Mouse (Mus musculus): ENCODE measurements at regions not wholly inside any gene's neighbourhood (a gene's known extent, or its start where the extent isn't known, plus 50 kb on each side); places are given as distances from the start of the nearest gene placed in this dataset.

DNA sequence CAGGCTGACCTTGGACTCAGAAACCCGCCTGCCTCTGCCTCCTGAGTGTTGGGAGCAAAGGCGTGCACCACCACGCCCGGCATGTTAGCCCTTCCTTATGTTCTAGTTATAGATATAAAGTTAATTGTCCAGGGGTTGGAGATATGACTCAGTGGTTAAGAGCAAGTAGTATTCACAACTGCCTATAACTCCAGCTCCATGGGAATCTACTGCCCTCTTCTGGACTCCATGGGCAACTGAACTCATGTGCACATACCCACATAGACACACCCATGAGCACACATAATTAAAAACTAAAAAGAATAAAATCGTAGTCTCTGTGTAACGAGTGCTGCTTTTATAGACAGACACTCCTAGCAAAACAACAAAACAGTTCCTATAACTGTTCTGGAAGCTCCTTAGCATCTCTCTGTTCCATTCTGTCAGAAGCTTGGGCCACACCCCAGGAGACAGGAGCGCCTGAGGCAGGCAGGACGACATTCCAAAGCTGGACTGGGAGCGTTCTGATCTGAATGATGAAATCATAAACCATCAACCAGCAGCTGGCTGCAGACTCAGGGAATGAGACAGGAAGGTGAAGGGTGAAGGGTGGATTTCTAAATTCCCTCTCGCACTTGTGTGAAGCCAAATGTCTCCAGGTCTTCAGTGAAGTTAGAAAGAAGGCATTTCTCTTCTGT, 80.6 kb upstream of the Zfp217 start:
- 77% methylated on average over 10 of the region's 10 CpGs for WGBS
- no peak for ATAC-seq (ENCODE audit: insufficient read depth, low FRiP score, low read depth)
- Histone ChIP-seq H3K27me3 (replicated peaks) (no peaks in the 10 kb centered on the region), H3K9me3 (no peaks in the 10 kb centered on the region), H3K27ac (no peak overlapping the region), H3K36me3 (no peaks in the 10 kb centered on the region), H3K4me1 (no peaks in the 10 kb centered on the region), H3K4me3 (replicated peaks) (no peak overlapping the region), H3K4me2 (no peak overlapping the region), H3K9ac (no peak overlapping the region)

DNA sequence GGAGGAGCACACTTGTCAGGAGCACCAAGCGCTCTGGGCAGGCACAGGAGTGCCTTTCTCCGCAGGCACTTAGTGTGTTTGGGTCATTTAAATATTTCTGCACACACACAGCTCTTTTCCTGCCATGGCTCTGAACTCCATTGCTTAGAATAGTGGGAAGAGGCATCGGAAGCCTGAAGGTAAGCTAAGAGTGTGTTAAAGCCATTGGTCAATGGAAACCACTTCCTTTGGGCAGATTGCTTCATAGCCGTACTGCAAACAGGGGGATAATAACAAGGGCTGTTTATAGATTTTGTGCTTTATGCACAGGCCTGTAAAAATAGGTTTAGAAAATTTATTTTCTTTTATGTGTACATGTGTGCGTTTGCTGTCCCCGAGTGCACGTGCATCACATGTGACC, 76.0 kb upstream of the Zfp217 start:
- Histone ChIP-seq H3K4me2 (no peak overlapping the region), H3K36me3 (no peaks in the 10 kb centered on the region), H3K4me1 (peaks cover 28% of the 10 kb centered on the region), H3K4me3 (replicated peaks) (no peak overlapping the region), H3K9ac (no peak overlapping the region), H3K9me3 (no peaks in the 10 kb centered on the region), H3K27me3 (replicated peaks) (no peaks in the 10 kb centered on the region), H3K27ac (no peak overlapping the region)
- 76% methylated on average over 7 of the region's 7 CpGs for WGBS
- no peak for ATAC-seq (ENCODE audit: insufficient read depth, low FRiP score, low read depth)

DNA sequence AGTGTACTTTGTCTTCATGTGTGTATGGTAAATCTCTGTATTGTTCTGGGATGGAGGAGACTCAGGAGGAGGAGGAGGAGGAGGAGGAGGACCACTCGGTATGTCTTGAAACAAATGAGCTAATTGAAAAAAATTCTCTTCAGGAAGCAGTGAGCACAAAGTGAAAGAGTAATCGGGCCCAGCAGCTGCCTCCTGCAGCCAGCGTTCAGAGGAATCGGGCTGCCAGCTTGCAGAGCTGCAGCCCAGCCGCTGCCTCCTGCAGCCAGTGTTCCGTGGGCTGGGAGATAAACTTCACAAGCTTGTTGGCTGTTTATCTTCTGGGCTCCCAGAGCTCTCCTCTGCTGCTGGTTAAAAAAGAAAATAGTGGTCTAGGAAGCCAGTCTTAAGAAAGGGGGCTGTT, 74.9 kb upstream of the Zfp217 start:
- 0 out of 2 replicates have a peak overlapping the region, but pooled peaks have one; percentile 1 for H3K4me3 ChIP-seq (replicated peaks)
- no peaks in the 10 kb centered on the region for H3K27me3 ChIP-seq (replicated peaks)
- H3K9ac ChIP-seq = no peak overlapping the region
- no peaks in the 10 kb centered on the region for H3K36me3 ChIP-seq
- H3K4me1 ChIP-seq = peaks cover 36% of the 10 kb centered on the region
- peak overlapping the region; percentile 28 for H3K4me2 ChIP-seq
- H3K9me3 ChIP-seq = no peaks in the 10 kb centered on the region
- WGBS = 6% methylated on average over 6 of the region's 6 CpGs
- no peak for ATAC-seq (ENCODE audit: insufficient read depth, low FRiP score, low read depth)
- no peak overlapping the region; the same call in 1 of the 2 replicates for H3K27ac ChIP-seq

DNA sequence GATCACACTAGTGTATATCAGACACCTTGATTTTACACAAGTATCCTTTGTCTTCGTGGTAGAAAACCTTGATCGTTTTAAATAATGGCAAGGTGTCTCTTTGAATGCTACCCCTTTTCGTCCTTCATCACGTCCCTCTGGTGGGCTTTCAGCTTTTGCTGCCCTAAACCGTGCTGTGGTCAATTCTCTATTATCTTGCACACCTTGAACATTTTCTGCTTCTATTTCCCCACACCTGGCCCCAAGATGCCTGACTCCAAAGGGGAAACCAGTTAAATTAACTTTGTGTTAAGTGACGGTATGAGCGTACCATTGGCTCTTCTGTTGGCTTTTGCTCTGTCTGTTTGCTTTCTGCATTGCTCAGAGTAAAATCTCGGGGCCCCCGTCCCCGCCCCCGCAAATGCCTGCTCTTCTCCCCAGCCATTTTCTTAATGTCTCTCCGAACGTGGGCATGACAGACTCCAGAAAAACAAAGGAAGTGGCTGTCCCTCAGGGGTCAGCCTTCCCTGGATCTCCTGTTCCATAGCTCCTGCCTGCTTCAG, 74.2 kb upstream of the Zfp217 start:
- no peak overlapping the region for H3K27ac ChIP-seq
- peak overlapping the region; percentile 28 for H3K4me2 ChIP-seq
- ATAC-seq (ENCODE audit: insufficient read depth, low FRiP score, low read depth) = no peak
- H3K9me3 ChIP-seq = no peaks in the 10 kb centered on the region
- 0 out of 2 replicates have a peak overlapping the region, but pooled peaks have one; percentile 5 for H3K4me3 ChIP-seq (replicated peaks)
- 18% methylated on average over 13 of the region's 13 CpGs for WGBS
- H3K9ac ChIP-seq = no peak overlapping the region
- no peaks in the 10 kb centered on the region for H3K36me3 ChIP-seq
- H3K4me1 ChIP-seq = peaks cover 36% of the 10 kb centered on the region
- no peaks in the 10 kb centered on the region for H3K27me3 ChIP-seq (replicated peaks)

DNA sequence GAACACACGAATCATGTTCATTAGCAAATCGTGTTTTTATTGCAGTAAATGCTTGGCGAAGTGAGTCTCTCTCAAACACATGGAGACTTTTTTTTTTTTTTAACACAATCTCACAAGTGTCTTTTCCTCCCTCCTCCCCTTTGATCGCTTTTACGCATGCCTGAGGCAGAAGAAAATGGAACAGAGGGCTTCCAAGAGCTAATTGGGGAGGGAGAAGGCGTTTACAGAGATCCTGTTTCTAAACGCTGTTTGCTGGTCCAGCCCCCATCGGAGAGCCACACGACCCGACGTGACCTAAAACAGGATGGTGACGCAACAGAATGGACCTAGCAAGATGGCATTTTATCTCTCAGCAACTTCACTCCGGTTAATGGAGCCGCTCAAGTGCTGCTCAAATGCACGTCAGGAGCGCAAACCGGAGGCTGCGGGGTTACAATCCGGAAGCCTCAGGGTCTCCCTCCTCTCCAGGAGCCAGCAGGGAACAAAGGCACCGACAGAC, 73.0 kb upstream of the Zfp217 start:
- no peaks in the 10 kb centered on the region for H3K36me3 ChIP-seq
- 2% methylated on average over 20 of the region's 20 CpGs for WGBS
- H3K4me1 ChIP-seq = peaks cover 36% of the 10 kb centered on the region
- H3K9ac ChIP-seq = peak overlapping the region; percentile 17; the same call in 1 of the 2 replicates
- peak overlapping the region; percentile 35 for H3K4me3 ChIP-seq (replicated peaks)
- no peaks in the 10 kb centered on the region for H3K27me3 ChIP-seq (replicated peaks)
- no peaks in the 10 kb centered on the region for H3K9me3 ChIP-seq
- peak overlapping the region; percentile 6; the same call in 1 of the 2 replicates for H3K27ac ChIP-seq
- no peak; the same call in 1 of the 2 replicates for ATAC-seq (ENCODE audit: insufficient read depth, low FRiP score, low read depth)
- peak overlapping the region; percentile 57 for H3K4me2 ChIP-seq

DNA sequence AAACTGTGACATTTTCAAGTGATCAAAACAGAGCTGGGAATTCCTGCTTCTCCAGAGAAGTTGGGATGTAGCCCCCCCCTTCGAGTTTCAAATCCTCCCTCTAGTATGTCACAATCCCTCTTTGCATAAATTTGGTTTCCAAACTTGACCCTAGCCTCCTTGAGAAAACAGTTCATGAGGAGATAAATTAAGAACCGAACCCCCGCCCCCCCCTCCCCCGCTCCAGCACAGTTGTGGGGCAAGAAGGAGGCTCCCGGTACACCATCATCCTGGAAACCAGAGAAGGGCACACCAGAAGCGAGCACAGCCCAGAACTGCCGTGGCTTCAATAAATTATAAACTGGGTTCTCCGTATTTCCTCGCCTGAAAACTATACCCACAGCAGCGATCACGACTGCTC, 72.5 kb upstream of the Zfp217 start:
- Histone ChIP-seq H3K27ac (peak overlapping the region; percentile 6; the same call in 1 of the 2 replicates), H3K36me3 (no peaks in the 10 kb centered on the region), H3K4me2 (peak overlapping the region; percentile 57), H3K4me3 (replicated peaks) (peak overlapping the region; percentile 35), H3K27me3 (replicated peaks) (no peaks in the 10 kb centered on the region), H3K9ac (no peak overlapping the region; the same call in 1 of the 2 replicates), H3K9me3 (no peaks in the 10 kb centered on the region), H3K4me1 (peaks cover 36% of the 10 kb centered on the region)
- WGBS = 7% methylated on average over 11 of the region's 11 CpGs
- ATAC-seq (ENCODE audit: insufficient read depth, low FRiP score, low read depth) = no peak

DNA sequence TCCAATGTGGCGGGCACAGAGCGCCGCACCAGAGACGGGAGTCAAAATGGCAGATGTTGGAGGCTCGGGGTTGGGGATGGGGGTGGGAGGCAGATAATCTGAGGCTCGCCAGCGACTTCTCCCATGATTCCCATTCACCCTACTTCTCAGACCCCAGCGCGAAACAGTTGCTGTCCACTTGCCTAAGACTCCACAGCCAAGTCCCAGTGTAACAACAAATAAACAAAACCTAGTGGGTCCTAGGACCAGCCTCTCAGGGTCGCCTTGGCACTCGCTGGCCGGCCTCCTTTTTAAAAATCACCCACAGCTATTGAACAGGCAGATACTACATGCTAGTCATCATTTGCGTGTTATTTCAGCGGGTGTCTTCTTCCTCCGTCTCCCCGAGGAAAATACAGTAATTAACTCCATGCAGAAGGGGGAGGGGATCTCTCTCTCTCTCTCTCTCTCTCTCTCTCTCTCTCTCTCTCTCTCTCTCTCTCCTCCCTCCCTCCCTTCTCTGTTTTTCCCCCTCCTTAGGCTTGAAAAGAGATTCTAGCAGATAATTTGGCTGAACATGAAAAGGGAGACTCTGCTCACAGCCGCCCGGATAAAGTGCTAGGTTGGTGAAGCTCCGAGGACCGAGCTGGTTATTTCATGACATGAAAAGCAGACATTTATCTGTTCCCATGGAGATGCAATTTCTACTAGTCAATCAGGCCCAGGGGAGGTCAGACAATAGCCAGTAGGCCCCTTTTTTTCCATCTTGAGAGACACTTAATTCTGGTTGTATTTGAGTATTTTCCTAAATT, 71.9 kb upstream of the Zfp217 start:
- Histone ChIP-seq H3K9me3 (no peaks in the 10 kb centered on the region), H3K9ac (no peak overlapping the region), H3K27me3 (replicated peaks) (no peaks in the 10 kb centered on the region), H3K4me1 (peaks cover 36% of the 10 kb centered on the region), H3K4me3 (replicated peaks) (peak overlapping the region; percentile 26), H3K4me2 (peak overlapping the region; percentile 57), H3K27ac (peak overlapping the region; percentile 65), H3K36me3 (no peaks in the 10 kb centered on the region)
- ATAC-seq (ENCODE audit: insufficient read depth, low FRiP score, low read depth) = no peak
- 6% methylated on average over 20 of the region's 20 CpGs for WGBS

DNA sequence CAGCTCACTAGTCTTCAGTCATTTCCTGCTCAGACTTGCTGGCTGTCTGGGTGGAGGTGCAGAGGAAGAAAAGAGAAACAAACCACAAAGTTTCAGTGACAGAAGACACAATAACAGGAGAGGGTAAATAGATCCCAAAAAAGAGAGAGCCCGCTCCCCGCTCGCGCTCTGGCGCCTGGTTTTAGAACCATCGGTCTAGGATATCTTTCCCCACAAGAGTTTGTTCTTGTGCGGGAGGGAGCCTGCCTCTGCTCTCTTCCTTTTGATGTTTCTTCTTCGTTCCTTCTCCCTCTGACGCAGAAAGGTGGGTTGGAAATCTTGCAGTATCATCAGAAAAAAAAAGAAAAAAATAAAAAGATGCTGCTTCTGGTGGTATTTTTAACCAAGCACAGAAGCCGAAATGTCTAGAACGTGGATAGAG, 71.3 kb upstream of the Zfp217 start:
- no peak overlapping the region for H3K9ac ChIP-seq
- H3K4me3 ChIP-seq (replicated peaks) = peak overlapping the region; percentile 26
- no peaks in the 10 kb centered on the region for H3K27me3 ChIP-seq (replicated peaks)
- no peaks in the 10 kb centered on the region for H3K36me3 ChIP-seq
- H3K9me3 ChIP-seq = no peaks in the 10 kb centered on the region
- peak overlapping the region; percentile 57 for H3K4me2 ChIP-seq
- peaks cover 36% of the 10 kb centered on the region for H3K4me1 ChIP-seq
- WGBS = 3% methylated on average over 10 of the region's 11 CpGs
- H3K27ac ChIP-seq = peak overlapping the region; percentile 65; the same call in 1 of the 2 replicates
- ATAC-seq (ENCODE audit: insufficient read depth, low FRiP score, low read depth) = no peak

DNA sequence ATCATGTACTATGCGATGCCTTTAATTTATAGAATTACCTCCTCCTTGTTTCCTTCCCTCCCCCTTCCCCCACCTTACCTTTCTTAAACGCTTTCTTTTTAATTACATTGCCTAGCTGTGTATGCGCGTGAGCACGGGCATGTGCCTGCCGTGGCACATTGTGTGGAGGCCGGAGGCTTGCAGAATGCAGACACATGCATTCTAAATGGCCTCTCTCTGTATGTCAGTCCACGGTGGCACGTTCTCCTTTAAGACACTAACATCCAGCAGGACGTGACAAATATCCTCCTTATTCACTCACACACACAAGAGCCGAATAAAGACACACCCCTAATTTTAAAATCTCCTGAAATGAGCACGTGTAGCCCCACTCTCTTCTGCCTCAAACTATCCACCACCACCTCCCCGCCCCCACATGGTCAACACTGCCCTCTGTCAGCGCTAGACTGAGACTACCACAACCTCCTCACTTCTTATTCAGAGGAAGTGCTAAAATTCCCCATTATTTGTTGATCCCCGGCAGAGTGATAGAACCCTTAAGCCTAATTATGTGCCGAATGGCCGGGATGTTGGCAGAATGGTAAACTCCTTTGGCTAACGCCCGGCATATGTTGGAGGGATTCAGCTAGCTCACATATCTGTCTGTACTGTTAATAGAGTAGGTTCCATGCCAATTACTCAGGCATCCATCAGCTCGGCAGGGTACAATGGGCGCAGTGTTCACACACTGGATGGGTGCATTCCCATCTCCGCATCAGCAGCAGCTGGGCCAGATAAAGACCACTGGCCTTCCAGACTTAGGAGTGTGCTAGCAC, 70.5 kb upstream of the Zfp217 start:
- Histone ChIP-seq H3K4me2 (peak overlapping the region; percentile 57), H3K27ac (peak overlapping the region; percentile 77), H3K9me3 (no peaks in the 10 kb centered on the region), H3K9ac (peak overlapping the region; percentile 7; the same call in 1 of the 2 replicates), H3K27me3 (replicated peaks) (no peaks in the 10 kb centered on the region), H3K4me3 (replicated peaks) (peak overlapping the region; percentile 19; the same call in 1 of the 2 replicates), H3K4me1 (peaks cover 36% of the 10 kb centered on the region), H3K36me3 (no peaks in the 10 kb centered on the region)
- peak; percentile 29; the same call in 1 of the 2 replicates for ATAC-seq (ENCODE audit: insufficient read depth, low FRiP score, low read depth)
- 15% methylated on average over 22 of the region's 22 CpGs for WGBS

DNA sequence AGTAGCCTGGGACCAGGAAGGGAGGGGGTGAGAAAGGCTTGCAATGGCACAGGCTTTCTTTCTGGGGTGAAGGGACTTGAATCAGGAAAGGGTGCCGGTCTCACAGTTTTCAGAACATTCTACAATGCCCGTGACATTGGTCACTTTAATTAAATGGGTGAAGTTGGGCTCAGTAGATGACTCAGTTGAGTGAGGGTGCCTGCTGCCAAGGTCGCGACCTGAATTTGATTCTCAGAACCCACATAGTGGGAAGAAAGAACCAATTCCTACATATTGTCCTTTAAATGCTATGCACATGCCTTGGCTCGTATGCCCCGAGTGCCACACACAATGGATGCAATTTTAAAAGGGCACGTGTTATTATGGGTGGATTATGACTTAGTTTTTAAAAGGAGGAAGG, 68.4 kb upstream of the Zfp217 start:
- peaks cover 24% of the 10 kb centered on the region for H3K4me1 ChIP-seq
- no peak overlapping the region for H3K27ac ChIP-seq
- no peaks in the 10 kb centered on the region for H3K9me3 ChIP-seq
- 94% methylated on average over 7 of the region's 7 CpGs for WGBS
- H3K27me3 ChIP-seq (replicated peaks) = no peaks in the 10 kb centered on the region
- no peak overlapping the region for H3K4me3 ChIP-seq (replicated peaks)
- ATAC-seq (ENCODE audit: insufficient read depth, low FRiP score, low read depth) = no peak
- H3K9ac ChIP-seq = no peak overlapping the region
- no peak overlapping the region for H3K4me2 ChIP-seq
- no peaks in the 10 kb centered on the region for H3K36me3 ChIP-seq

DNA sequence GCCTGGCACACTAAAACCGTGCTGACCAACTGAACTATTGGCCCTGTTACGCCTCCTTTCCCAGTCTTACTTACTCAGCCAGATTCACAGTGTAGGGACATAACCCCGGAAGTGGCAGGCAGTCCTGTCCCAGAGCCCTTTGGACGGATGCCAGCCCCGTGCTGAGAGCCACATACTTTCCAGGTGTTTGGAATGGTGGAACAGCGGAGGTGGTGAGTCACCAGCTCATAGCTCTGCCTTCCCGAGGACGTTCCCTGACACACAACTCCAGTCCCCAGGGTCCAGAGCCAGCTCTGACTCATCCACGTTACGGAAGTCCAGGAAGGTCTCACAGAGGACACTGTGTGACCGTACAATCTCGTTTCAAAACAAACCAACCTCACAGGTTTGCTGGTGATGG, 61.2 kb upstream of the Zfp217 start:
- peak; percentile 80 for ATAC-seq (ENCODE audit: insufficient read depth, low FRiP score, low read depth)
- WGBS = 58% methylated on average over 12 of the region's 12 CpGs
- Histone ChIP-seq H3K4me2 (no peak overlapping the region), H3K36me3 (no peaks in the 10 kb centered on the region), H3K9me3 (no peaks in the 10 kb centered on the region), H3K9ac (no peak overlapping the region), H3K4me1 (peaks cover 7% of the 10 kb centered on the region), H3K4me3 (replicated peaks) (no peak overlapping the region), H3K27ac (peak overlapping the region; percentile 57; the same call in 1 of the 2 replicates), H3K27me3 (replicated peaks) (no peaks in the 10 kb centered on the region)

Measured in stomach, embryonic 15.5 days (tissue).